Mouse (Mus musculus): ENCODE results near the gene Zscan18.

GRCm38 (mm10) chr7:12787333-12787732 lies 16.1 kb downstream of the Zscan18 start:
- no peak for TF ChIP-seq CTCF (IDR thresholded peaks at IDR 0.05; ENCODE audit: low read depth)
- TF ChIP-seq EP300 (optimal IDR thresholded peaks at IDR 0.05), result no peak

All from stomach, postnatal 0 days (tissue).